Mouse (Mus musculus): Measurements from ENCODE around the gene Gnaq.

DNA sequence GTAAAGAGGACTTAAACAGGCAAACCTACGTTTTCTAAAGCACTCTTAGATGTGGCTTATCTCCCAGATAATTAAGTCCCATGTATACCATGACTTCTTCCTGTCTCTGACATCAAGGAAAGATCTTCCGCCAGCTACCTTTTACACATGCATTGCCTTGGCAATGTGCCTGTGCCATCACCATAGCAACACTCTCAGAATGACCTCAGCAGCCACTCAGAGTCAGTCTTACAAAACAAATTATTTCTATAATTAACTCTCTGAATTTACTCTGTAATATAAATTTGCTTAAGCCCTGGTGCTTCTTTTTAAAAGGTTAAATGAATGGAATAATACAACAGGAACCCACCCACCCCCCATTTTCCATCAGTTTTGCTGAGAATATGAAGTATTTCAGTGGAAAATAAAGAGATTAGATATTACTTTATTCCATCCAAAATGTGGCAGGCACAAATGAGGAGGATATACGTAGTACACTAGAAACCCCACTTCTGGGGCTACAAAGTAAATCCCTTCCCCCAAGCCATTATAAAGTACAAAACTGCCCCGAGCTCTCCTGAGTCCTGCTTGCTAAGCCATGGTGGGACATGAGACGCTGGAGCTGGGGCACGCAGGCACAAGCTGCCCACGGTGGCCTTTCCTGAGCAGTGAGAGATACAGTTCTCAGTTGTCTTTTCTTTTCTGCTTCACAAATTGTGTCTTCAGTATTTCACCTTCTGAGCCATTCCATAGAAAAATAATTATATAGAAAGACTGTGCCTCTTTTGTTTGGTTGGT lies 195.6 kb downstream of the Gnaq start:
- no peak for TF ChIP-seq POLR2A (IDR thresholded peaks at IDR 0.05; ENCODE audit: borderline replicate concordance, low read depth, low read length)
- TF ChIP-seq CTCF (IDR thresholded peaks at IDR 0.05; ENCODE audit: low read depth, low read length): no peak

Data from bone marrow macrophage, adult 2 months (primary cell).